Mouse (Mus musculus) left cerebral cortex, adult 6 months (tissue): Measurements from ENCODE around the gene Dynlt3. TPM values are rescaled to one million over a fixed set of nuclear protein-coding genes. Genes with fewer than 3 reads are reported as not detected.

Source experiments
- long read RNA-seq, 2 experiments: library from polyadenylated mRNA; unstranded; transcript quantifications; one replicate each; pipeline ENCODE4 v2.0.0; 2019 to 2020
- polyA plus RNA-seq: library from polyadenylated mRNA; unstranded; fragments of <200 nt; fragmentation: Nextera tagmentation; gene quantifications from 2 replicates; pipeline ENCODE4 v1.2.3, GENCODE M21; 2021

The Dynlt3 gene
- polyA plus RNA-seq, result 96.4 and 128 TPM in 2 replicates
- long read RNA-seq, experiment 1, transcript Dynlt3-201 (5 exons, 2,176 nt), result major isoform, 742 of 788 reads
- long read RNA-seq, experiment 1, partial matches to known transcripts, result 17 of 788 reads
- long read RNA-seq, experiment 1, other reads (novel, unspliced or antisense), result 25 of 788 reads
- long read RNA-seq, experiment 2, transcript Dynlt3-201 (5 exons, 2,176 nt), result major isoform, 159 of 216 reads
- long read RNA-seq, experiment 2, partial matches to known transcripts, result 14 of 216 reads
- long read RNA-seq, experiment 2, other reads (novel, unspliced or antisense), result 43 of 216 reads

DNA sequence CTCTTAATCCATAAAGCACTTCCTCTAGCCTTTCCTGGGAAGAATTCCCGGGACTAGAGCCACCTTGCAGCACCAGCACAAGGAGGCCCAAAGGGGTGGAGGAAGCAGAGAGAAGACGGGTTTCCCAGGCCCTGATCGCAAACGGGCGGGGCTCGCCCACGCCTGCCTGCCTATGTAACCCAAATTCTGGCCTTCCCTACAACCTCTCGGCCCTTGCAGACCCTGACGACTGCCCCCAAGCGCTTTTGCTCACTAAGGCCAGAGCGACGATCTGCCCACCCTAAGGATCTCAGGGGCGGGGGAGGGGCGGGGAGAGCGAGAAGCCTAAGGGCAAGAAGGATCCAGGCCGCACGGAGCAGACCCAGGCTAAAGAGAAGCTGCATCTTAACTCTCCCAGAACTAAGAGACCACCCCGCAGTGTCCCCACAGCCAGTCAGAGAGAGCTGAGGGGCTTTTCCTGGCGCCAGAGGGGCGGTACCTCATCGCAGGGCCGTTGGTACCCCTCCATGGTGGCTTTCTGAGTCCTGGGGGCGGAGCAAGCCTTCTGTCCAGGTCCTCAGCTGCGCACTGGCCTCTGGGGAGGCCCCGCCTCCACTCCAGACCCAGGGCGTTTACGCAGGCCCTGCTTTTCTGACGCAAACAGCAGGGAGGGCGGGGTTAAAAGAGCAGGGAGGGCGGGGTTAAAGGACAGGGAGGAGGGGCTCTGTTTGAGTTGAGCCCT lies at the start of gene Dynlt3:
Dynlt3 (minus strand) TSS at position 613 of the 721 bp plus-strand sequence.

Other genes with a start within 250 kb of the Dynlt3 start
- 0.28 TPM in 2 replicates for gene Cybb, start 175.2 kb downstream of the Dynlt3 start, polyA plus RNA-seq
- not detected in 2 replicates for gene H2al1o, start 90.6 kb downstream of the Dynlt3 start, polyA plus RNA-seq
- not detected in 2 replicates for gene Hypm, start 183.9 kb upstream of the Dynlt3 start, polyA plus RNA-seq
- gene H2al3, start 186.7 kb upstream of the Dynlt3 start, polyA plus RNA-seq, result not detected in 2 replicates
- 2.3 and 2.6 TPM in 2 replicates for gene Sytl5, start 222.6 kb upstream of the Dynlt3 start, polyA plus RNA-seq